Mouse (Mus musculus) liver, embryonic 14.5 days (tissue): ENCODE measurements at regions not wholly inside any gene's neighbourhood (a gene's known extent, or its start where the extent isn't known, plus 50 kb on each side); places are given as distances from the start of the nearest gene placed in this dataset.

Experiments
- CTCF ChIP-seq: IDR thresholded peaks from 2 replicates; pipeline ENCODE4 v1.5.1; 2016; ENCODE audit warnings: antibody characterized with exemption, low read depth, control low read depth
- EP300 ChIP-seq: IDR thresholded peaks from 2 replicates; pipeline ENCODE4 v1.6.1; 2016; ENCODE audit warnings: antibody characterized with exemption, low read depth

DNA sequence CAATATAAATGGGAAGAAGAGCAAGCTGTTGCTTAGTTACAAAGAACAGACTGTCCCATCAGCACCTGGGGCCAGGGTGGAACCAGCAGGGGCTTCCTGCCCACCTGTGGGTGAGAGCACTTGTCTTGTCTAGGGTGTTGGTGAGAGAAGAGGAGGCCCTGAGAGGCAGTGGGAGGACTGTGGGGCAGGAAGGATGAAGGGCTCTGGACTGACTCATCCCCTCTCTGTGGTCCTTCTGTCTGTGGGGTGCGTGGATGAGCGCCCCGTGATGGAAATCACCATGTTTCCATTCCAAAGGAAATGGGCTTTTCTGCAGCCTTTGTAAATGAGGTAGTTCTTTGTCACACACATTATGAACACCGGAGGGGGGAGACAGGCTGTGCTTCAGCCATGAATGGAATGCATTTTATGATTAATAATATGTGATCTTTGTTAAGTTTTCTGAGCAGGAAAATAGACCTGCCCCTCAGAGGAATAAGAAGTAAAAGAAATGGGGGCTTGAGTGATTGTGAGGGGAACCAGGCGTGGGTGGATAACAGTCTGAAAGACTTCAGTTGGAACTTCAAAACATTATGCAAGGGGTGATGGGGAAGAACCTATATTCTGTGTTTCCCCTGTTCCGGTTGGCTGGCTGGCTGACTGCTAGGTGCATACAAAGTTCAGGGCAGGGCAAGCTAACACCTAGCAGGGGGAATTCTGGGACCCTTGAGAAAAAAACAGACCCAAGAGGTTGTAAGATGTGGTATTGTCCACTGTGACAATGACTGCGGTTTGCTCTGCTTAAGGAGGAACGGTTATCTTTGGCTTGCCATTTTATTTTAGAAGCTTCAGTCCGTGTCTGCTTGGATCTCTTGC, 237.3 kb downstream of the Gadd45g start:
- TF ChIP-seq CTCF (no peak), EP300 (no peak)
